Mouse (Mus musculus): ENCODE data around the gene Zfp273.
A peak's percentile ranks its signal among the peaks of the same experiment; 100 is the strongest.
"Not testable (repeated sequence)": the region's sequence is repeated elsewhere in the genome, so short reads cannot be mapped to it uniquely, and the experiment has no call there.

Zfp273 gene

DNA sequence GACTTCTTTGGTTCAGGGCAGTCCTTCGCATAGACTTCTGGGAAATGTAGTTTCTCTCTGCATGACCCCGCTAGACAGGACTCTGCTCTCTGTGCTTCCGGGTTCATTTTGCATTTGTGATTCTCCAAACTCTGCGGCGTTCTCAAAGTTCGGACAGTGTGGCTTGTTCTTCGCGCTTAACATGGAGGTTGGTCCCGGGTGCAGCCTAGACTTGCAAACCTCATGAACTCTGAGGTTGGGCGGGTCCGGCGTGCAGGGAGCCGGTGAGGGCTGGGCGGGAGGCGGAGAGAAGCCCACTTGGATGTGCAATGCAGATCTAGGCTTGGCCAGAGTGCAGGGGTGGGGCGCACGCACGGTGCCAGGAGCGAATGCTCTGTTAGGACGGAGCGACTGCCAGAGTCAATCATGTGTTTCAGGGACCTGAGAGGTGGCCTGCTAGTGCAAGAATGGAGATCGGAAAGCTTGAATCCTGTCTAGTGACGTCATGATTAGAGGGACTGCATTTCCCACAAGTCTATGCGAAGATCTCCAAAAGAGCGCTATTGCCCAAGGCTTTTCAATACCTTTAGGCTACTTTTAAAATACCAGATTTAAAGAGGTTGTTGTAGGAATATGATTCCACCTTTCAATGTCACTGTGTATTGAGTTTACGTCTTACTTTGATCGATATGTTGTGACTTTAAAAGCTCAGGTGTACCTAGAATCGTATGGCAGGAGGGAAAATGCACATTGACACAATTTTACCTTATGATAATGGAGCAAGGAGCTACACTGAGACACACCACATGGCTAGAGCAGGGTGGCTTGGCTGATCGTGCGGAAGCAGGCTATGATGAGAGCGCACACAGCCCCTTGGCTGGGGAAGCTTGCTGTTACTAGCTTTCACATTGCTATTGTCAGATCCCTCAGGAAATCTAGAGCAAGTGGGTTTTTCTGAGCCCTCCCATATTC lies at the start of gene Zfp273:
Gene Zfp273, plus strand, starts transcription at position 31 of the 951 bp plus-strand sequence.
- DNase-seq (ENCODE audit: inconsistent ontology term), result peak; percentile 85

DNA sequence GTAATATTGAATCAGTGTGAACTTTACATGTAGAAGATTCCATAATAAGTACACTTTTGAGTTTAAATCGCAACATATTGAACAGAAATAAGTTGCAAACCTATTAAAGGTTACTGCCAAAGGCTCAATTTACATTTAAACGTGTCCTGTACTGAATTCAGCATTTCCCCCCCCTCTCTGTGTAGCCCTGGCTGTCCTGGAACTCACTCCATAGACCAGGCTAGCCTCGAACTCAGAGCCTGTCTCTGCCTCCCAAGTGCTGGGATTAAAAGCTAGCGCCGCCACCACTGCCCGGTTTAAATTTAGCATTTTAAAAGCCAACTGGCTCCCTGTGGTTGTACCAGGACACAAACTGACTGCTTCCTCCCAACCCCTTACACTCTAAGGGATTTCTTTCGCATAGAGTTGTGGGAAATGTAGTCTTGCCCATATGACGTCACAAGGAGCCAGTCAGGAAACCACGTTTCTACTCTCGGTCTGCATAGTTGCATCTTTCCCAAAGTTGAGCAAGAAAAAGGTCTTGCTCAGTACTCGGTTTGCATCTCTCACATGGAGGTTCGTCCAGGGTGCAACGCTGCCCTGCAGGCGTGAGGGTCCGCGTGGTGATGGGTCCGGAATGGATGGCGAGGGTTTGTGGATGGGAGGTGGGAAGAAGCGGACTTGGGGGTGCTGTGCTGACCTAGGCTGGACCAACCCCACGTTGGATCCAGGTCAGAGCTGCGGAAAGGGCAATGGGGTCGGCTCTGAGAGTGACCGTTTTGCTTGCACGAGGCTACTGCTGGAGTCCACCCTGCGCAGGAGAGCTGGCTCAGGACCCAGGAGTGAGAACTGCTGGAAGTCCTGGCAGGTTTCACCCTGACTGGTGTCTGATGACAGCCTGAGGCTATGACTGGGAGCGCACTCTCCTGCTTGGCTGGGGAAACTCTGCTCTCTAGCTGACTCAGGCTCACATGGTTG lies 34.0 kb upstream of the Zfp273 start, which contains the start of gene Zfp493:
Gene Zfp493, plus strand, starts transcription at position 429 of the 957 bp plus-strand sequence.
- peak; percentile 85 for DNase-seq (ENCODE audit: inconsistent ontology term)

DNA sequence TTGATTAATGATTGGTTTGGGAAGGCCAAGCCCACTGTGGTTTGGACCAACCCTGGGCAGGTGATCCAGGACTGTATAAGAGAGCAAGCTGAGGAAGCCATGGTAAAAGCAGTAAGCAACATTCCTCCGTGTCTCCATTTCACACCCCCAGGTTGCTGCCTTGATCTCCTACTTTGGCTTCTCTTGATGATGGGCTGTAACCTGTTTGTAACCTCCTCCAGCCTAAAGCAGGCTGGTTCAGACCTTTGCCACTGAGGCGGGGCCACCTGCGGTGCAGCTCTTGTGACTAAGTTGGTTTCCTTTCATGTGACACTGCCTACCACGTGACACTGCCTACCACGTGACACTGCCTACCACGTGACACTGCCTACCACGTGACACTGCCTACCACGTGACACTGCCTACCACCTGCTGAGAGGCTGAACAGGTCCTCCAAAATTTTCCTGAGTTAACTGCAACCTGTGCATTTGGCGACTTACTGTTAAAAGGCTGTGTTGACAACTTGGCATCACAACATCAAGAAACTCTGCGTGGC lies 21.6 kb upstream of the Zfp273 start:
- DNase-seq (ENCODE audit: inconsistent ontology term), result no peak

DNA sequence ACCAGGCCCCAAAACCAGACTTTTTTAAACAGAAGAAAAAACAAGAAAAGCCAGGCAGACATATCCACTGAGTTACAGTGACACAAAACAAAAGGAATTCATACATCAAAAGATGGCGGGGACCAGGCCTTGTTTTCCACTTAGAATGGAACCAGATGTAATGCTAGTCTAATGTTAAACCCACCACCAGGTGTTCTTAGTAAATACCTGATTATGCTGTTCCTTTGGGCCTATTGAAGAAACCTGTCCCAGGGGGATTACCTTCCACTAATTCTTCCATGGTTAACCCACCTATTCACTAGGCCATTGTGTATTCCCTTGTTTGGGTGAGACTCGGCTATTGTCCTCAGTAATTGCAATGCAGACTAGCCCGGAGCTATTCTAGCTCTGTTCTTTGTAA lies 14.9 kb upstream of the Zfp273 start:
- DNase-seq (ENCODE audit: inconsistent ontology term), result no peak

DNA sequence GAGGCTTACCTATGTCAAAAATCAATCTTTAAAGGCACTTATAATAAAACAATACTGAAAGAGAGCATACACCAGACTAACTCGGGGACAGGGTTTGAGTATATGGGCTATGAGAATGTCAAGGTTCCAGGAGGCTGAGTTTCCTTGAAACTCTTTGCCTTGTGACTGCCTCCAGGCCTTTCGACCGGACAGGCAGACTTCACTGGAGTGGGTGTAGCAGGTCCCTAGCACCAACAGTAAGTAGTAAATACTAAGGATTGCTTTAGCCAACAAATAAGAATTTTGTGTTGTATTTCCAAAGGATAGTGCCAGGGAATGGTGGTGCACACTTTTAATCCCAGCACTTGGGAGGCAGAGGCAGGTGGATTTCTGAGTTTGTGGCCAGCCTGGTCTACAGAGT lies 14.4 kb upstream of the Zfp273 start:
- DNase-seq (ENCODE audit: inconsistent ontology term), result not testable (repeated sequence)

DNA sequence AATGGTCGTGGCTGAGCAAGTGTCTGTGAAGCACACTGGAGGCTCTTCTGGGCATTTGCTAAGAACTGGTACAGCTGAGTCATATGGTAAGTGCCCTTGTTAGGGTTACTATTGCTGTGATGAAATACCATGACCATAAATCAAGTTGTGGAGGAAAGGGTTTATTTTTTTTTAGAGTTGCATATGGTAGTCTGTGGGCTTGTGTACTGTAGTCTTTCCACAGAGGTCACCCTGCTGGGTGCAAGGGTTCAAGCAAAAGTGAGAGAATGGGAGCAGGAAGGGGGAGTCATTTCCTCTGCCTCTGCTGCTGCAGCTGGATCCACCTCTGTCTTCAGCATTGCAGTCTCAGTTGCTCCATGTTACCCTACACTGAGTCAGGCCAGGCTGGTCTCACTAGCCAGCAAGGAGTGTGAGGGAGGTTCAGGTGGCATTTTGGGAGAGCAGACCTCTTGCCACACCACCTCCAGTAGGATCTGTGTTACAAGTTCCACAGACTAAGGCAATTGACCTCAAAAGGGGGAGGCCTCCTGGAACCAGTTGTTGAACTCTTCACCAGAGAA lies 1.8 kb upstream of the Zfp273 start:
- no peak for DNase-seq (ENCODE audit: inconsistent ontology term)

DNA sequence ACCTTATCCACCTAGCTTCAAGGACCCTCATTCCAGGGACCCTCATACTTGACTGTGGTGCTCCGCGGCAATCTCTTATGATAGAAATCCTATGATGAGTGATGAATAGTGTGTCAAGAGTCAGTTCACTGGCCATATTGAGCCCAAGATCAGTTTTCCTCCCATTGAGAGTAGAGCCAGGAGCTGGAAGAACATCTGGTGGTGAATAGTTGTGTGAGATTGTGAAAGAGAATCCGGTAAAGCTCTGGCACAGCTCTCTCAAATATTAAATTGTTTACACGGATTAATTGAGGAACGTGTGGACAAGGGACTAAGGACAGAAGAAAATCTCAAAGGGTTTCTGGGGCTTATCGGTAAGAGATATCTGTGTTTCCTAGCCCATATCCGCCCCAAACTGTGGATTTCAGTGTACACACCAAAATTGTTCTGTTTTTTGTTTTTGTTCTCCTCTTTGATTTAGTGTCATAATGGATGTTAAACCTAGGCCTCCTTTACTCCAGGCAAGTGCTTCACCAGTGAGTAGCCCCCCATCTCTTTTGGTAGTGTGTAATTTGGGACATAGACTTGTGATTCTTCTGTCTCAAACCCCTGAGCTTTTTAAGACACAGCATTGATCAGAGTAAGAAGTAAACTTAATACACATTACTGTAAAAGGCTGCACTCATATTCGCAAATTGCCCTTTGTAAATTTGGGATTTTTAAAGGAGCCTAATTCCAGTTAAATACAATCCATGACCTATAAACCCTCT lies 405 bp upstream of the Zfp273 start:
- no peak for DNase-seq (ENCODE audit: inconsistent ontology term)

DNA sequence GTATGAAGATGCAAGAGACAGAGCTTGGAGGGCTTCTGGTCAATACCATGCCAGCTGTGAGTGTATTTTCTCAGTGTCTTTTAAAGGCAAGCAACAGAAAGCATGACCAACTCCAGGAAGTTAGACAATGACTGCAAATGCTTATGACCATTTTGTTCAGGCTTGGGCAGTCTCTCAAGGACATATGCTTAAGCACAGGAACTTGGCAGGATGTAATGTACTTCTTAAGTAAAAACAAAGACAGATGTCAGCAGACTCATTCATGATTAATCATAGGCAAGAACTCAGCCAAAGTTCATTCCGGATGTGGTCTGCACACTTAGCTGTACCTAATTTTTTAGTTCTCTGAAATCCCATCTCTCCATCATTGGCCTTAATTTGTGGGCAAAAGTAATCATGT lies 5.1 kb downstream of the Zfp273 start:
- no peak for DNase-seq (ENCODE audit: inconsistent ontology term)

DNA sequence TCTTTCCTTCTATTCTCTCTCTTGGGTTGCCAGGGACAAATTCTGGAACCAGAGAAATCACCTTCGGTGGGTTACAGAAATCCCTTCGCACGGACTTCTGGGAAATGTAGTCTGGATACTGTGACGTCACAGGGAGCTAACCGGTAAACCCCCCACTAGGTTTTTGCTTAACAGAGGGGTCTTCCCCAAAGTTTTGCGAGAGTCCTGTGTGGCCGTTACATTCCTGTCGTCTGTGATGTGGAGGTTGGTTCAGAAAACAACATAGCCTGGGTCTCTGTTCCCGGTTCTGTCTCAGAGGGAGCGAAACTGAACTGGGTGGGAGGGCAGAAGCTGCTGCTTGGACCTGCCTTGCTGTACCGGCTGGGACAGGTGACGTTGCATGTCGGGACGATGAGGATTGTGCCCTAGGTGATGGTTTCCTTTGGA lies 17.4 kb downstream of the Zfp273 start, which contains the start of gene Gm10037:
Gene Gm10037, plus strand, starts transcription at position 196 of the 426 bp plus-strand sequence.
- DNase-seq (ENCODE audit: inconsistent ontology term), result peak; percentile 60

DNA sequence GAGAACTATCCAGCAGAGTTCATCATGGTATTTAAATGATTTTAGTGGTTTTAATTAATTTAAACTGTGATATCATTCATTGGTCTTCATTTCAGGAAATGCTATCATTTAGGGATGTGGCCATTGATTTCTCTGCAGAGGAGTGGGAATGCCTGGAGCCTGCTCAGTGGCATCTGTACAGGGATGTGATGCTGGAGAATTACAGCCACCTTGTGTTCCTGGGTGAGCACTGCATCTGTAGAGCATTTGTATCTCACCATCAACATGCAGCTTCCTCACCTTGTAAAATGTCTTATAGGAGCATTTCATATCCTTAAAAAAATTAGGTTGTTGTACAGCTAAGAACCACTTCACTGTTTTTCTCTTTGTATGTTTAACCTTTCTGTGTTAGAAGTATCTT lies 19.6 kb downstream of the Zfp273 start:
- DNase-seq (ENCODE audit: inconsistent ontology term), result not testable (repeated sequence)

DNA sequence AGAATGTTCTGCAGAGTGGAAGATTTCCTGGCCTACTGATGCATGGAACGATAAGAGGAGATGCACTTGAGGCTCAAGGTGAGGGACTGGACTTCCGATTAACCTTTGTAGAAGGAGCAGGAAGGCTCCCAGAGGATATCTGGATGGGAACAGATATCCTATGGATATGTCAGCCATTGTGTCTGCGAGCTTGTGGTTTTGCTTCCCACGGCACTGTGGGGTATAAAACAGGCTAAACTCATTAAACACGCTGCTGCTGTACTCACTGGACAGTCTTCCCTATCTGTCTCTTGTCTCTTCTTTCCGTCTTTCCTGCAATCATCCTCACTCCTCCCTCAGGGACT lies 30.2 kb downstream of the Zfp273 start:
- no peak for DNase-seq (ENCODE audit: inconsistent ontology term)

DNA sequence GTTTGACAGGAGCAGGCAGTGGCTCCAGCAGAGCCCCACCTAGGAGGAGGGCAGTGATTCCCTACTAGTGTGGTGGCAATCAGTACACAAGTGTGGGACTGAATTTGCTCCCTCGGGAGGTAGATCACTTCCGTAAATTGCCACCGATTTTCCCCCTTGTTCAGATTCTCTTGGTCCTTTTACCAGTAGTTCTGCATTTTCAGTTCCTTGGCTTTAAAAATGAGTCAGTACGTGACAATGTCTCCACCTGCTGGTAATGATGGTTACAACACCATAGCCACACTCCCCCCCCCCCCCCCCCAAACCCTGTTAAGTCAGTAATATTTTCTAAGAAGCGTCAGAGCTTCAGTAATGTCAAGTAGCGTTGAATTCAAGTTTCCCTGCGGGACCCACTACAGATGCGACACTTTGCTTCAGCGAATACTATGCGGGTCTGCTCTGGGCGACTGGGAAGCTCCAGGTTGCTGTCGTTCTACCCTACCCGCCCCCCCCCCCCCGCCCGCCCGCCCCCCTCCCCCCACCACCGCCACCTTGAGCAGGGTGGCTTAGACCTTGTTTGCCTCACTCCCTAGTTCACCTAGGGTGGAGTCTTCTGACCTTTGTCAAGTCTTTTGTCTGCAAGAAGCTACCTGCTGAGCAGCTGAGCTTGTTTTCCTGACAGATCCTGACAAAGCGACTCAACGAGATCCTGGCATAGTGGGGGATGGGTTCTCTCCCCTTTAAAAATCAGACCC lies 30.7 kb downstream of the Zfp273 start:
- peak; percentile 73 for DNase-seq (ENCODE audit: inconsistent ontology term)

DNA sequence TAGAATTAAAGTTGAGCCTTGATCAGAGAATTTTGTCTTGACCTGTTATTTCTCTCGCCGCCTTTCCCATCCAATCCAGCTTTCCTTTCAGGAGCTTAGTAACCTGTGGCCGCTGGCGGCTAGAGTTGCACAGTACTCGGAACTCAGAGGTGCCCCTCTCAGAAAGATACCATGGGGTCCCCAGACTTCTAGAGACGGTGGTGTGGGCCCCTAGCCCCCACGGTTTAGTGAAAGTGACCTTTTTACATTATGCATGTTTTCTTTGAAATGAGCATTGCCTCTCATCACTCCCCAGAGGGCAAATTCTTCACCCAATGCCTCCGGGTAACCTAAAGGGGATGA lies 31.3 kb downstream of the Zfp273 start:
- no peak for DNase-seq (ENCODE audit: inconsistent ontology term)

DNA sequence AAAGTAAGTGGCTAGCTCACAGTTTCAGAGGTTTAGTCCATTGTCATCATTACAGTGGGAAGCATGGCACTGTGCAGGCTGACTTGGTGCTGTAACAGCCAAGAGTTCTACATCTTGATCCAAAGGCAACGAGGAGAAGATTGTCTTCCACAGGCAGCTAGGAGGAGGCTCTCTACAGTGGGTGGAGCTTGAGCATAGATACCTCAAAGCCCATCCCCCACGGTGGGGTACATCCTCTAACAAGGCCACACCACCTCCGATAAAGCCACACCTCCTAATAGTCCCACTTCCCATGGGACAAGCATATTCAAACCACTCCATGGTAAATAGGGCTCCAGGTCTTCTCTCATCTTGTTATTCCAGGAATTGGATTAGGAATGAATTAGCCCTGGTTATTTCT lies 36.8 kb downstream of the Zfp273 start:
- DNase-seq (ENCODE audit: inconsistent ontology term), result no peak

DNA sequence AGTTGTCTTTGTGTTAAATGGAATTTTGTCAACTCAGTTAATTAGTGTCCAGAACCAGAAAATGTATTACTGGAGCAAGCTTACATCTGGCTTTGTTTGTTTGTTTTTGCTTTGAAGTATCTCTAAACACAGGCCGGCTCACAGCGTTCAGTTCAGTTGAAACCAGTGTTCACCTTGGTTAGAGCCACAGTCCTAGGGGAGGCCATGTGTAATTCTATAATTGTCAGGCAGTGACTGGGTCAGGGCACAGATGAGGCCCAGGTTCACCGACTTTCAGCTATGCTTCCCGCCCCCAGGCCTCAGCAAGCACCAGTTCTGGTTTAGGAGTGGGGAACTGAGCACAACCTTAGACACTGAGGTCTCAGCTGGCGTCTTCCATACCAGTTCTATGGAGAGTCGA lies 39.6 kb downstream of the Zfp273 start:
- no peak for DNase-seq (ENCODE audit: inconsistent ontology term)

DNA sequence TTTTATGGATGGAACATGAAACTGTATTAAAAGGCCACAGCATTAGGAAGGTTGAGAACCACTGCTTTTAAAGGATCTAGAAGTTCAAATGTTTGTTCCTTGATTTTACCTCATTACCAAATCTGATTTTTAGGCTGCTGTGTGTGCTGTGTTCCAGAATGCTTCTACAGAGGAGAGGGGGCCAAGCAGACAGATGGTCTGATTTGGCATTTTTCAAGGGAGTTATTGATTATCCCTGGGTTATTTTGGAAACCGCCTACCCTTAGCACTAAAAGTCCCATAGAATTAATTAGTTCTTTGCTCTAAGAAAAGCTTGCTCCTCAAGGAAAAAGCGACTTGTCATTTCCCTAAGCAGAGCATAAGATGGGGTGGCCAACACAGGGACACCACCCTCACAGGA lies 40.4 kb downstream of the Zfp273 start:
- DNase-seq (ENCODE audit: inconsistent ontology term), result no peak

DNA sequence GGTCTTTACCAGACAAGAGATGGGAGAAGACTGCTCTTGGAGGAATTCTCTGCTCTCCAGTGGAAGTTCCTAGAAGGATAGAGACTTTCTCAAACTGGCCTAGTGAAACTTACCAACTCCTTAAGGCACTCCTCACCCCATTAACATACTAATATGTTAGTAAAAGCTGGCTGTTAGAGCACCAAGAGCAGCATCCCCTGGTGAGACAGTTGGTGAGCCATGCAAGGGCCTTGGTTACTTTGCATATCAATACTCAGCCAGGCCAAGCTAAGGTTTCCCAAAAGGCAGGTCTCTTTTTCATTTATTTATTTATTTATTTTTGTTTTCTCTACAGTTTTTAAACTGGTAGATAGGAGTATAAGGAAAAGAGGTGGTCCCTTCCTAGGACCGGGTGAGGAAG lies 43.8 kb downstream of the Zfp273 start:
- no peak for DNase-seq (ENCODE audit: inconsistent ontology term)

DNA sequence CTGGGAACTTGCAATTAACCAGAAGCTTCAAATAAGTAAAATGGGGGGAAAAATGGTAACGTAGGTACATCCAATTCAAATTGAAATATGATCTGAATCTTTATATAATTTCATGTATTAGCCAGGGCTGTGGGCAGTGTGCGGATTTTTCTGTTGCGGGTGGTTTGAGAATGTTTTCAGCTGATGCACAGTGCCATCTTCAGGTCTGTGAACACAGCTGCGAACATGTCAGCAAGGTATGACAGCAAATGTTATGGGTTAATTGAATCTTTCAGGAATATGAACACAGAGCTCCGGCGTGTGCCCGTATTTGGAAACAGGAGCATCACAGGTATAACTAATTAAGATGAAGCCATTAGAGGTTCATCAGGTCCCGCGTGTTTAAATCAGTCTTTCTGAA lies 49.0 kb downstream of the Zfp273 start:
- no peak for DNase-seq (ENCODE audit: inconsistent ontology term)

DNA sequence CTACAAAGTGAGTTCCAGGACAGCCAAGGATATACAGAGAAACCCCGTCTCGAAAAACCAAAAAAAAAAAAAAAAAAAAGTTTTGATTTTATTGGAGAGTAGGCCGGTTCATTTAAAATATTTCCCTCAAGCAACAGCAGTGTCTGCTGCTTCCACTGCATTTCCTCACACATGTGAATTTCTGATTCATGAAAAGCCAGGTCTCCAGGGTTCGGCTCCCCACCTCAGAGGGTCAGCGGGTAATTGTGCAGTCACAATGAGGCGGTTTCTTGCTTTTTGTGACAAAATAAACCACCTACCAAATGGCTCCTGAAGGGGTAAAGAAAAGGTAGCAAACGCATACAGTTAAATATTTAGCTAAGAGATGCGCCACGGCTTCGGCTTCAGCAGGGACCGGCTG lies 49.5 kb downstream of the Zfp273 start, which contains the start of gene BC048507:
Gene BC048507, plus strand, starts transcription at position 301 of the 400 bp plus-strand sequence.
- DNase-seq (ENCODE audit: inconsistent ontology term), result no peak

DNA sequence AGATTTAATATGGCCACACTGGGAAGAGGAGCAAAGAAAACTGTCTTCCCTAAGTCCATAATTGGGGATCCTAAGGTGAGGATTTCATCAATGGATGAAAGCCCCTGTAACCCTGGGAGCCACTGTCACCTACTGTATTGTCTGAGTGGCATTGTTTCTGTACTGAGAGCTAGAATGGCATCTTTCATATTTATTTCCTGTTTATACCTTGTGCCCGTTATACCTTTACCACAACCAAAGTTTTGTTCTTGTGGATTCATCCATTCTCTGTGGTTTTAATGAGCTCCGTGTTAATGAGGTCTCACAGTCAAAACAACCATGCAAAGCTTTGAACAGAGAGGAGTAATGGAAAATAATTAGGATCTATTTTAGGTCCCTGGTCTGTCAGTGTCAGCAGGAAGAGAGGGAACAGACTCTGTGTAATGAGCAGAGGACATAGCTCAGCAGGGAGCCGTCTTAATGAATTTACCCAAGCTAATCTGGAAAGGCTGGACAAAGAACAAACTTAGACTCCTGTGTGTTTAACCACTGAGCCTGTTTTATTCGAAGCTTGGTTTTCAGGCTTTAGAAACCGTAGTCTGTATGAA lies 51.3 kb downstream of the Zfp273 start:
- peak; percentile 96 for DNase-seq (ENCODE audit: inconsistent ontology term)
